Mouse (Mus musculus) large intestine, adult 2 months (tissue): ENCODE data around the gene Nyap1. TPM values are rescaled to one million over a fixed set of nuclear protein-coding genes. Genes with fewer than 3 reads are reported as not detected.
"Not testable (repeated sequence)": the region's sequence is repeated elsewhere in the genome, so short reads cannot be mapped to it uniquely, and the experiment has no call there.

Experiments
- DNase-seq: peaks from one replicate; pipeline ENCODE4 v3.0.0-alpha.2; 2012; ENCODE audit warnings: low read depth, low spot score
- WGBS: fragments of 180-500 bp; shearing (Covaris S2); methylation state at CpG from one replicate; pipeline ENCODE4 v1.1.7; 2018; 5-methylcytosine and 5-hydroxymethylcytosine counted together
- polyA plus RNA-seq: library from polyadenylated mRNA; depleted of rRNA; stranded (reverse); fragments of >200 nt; gene quantifications from 2 replicates; pipeline ENCODE4 v1.2.3, GENCODE M21; 2012

Nyap1 gene
- polyA plus RNA-seq, 1 experiment: 5.0 TPM

DNA sequence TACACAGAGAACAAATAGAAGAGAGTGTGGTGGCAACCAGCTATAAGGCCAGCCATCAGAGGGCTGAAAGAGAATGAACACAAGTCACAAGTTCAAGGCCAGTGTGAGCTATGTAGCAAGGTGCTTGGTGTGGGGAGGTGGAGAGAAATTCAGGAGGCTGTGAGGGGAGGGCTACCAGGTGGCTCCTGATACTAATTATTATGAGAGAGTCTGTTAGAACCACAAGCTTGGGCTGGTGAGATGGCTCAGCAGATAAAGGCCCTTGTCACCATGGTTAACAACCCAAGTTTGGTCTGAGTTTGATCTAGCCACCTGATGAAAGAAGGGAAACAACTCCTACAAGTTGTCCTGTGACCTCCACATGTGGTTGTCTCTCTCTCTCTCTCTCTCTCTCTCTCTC lies 31.3 kb upstream of the Nyap1 start:
- no peak for DNase-seq

DNA sequence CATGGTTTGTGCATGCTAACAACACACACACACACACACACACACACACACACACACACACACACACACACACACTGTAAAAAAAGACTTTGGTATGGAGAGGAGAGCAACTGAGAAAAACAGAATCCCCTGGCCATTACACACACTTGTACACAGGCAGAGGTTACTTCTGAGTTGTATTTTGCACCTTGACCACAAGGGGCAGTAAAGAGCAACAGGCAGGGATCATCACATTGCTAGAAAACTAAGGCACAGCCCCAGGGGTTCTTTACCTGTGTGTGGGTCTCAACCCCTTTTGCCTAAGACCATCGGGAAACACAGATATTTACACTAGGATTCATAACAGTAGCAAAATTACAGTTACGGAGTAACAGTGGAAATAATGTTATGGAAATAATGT lies 29.3 kb upstream of the Nyap1 start:
- DNase-seq: no peak
- WGBS: 43% methylated on average over 2 of the region's 2 CpGs

DNA sequence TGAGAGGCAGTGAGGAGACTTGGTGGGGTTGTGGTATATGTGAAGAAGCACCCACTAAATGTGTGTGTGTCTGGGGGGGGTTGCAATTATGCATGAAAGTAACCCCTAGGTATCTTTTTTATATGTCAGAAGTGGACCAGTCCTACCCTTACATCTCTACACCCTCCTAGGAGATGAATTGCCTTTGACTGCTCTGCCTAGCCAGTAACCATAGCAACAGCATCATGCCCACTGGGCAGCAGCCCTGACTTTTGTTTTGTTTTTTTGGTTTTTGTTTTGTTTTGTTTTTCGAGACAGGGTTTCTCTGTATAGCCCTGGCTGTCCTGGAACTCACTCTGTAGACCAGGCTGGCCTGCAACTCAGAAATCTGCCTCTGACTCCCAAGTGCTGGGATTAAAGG lies 27.1 kb upstream of the Nyap1 start:
- WGBS: 82% methylated on average over 1 of the region's 1 CpGs
- DNase-seq: no peak

DNA sequence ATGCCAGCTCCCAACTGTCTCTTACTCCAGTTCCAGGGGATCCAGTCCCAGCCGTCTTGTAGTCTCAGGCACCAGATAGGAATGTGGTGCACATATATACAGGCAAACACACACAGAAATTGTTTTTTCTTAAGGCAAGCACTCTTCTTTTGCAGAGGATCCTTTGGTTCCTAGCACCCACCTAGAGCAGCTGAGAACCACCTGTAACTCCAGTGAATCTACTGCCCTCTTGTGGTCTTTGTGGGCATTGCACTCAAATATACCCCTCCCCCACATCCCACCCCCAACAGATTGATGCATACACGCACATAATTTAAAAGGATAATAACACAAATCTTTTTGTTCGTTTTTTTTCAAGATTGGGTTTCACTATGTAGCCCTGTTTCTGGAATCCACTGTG lies 24.9 kb upstream of the Nyap1 start:
- WGBS: 73% methylated on average over 3 of the region's 3 CpGs

DNA sequence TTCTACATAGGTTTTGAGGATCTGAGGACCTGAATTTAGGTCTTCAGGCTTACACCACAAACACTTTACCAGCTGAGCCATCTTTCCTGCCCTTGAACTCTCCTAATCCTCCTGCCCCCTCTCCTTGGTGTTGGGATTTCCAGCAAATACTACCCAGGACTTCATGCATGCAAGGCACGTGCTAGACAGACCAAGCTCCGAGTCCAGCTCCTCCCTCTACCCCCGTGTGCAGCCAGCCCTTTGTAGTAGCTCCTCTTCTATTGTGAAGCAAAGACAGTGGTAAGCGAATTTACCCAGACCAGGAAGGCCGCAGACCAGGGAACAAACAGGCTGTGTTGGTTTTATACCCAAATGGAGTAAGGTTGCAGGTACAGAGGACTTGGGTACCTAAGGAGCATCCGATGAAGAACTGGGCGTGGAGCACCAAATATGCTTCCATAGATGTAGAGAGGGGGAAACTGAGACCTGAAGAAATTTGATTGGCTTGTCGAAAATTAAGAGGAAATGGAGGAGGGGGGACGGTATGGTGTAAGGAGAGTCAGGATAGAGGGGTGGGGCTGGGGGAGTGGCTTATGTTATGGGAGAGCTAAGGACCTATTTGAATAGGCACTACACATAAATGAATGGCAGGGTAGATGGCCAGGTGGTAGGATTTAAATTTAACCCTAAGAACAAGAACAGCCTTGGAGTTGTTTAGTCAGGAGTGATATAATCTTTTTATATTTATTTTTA lies 23.4 kb upstream of the Nyap1 start:
- no peak for DNase-seq
- WGBS: 63% methylated on average over 9 of the region's 9 CpGs

More for the DNA sequence above, 24.9 kb upstream of the Nyap1 start:
- no peak for DNase-seq

DNA sequence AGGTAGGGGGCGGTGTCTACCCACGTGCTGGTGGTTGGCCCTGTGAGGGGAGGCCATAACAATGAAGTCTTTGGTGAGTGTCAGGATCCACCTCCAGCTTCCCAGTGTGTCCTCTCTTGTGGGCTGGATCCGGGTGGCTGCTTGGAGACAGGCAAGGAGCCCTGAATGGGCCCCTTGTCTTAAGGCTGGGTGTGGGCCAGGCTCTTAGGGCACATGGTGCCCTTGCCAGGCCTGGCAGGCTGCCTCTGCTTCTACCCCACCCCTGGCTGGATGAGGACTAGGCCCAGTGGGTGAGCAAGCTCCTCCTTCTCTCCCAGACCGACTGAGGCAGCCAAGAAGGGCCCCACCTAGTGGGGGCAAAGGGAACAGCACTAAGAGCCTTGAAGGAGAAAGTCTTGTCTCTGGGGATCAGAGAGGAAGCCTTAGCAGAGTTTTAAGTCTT lies 18.6 kb upstream of the Nyap1 start:
- DNase-seq: peak; percentile 84
- WGBS: 13% methylated on average over 4 of the region's 4 CpGs

DNA sequence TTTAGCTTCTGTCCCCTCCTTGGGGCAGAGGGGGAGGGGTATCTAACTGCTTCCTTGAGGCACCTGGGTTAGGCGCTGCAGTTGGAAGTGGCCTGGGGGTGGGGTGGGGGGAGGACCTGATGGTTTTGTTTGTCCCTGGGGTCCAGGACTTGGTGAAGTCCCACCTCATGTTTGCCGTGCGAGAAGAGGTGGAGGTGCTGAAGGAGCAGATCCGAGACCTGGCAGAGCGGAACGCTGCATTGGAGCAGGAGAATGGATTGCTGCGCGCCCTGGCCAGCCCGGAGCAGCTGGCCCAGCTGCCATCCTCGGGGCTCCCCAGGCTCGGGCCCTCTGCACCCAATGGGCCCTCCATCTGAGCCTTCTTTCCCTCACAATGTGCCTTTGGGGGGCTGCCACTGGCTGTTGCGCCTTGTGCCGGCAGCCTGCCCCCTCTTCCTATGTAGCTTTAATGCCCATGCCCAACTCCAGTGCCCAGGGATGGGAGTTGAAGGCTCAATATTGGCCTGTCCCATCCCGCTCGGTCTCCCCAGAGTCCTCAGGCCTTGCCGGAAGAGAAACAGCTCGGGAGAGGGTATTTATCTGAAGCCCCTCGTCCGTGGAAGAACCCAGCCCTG lies 17.6 kb upstream of the Nyap1 start:
- no peak for DNase-seq
- WGBS: 86% methylated on average over 19 of the region's 19 CpGs

DNA sequence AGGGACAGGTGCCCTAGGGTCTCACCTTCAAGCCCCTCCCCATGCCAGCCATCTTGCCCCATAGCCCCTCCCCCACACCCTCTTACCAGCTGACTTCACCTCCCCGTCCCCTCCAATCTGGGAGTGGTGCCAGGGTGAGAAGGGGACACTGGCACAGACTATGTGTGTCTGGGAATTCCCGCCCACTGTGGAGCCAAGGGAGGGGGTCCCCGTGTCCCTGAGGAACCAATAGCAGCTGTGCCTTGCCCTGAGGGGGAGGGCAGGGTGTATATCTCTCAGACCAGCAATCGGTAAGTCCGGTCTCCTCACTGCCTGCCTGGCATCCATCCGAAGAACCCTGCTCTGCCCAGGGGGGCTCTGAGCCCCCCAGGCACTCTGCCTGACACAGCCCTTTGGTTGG lies 16.5 kb upstream of the Nyap1 start:
- WGBS: 74% methylated on average over 6 of the region's 6 CpGs
- DNase-seq: no peak

DNA sequence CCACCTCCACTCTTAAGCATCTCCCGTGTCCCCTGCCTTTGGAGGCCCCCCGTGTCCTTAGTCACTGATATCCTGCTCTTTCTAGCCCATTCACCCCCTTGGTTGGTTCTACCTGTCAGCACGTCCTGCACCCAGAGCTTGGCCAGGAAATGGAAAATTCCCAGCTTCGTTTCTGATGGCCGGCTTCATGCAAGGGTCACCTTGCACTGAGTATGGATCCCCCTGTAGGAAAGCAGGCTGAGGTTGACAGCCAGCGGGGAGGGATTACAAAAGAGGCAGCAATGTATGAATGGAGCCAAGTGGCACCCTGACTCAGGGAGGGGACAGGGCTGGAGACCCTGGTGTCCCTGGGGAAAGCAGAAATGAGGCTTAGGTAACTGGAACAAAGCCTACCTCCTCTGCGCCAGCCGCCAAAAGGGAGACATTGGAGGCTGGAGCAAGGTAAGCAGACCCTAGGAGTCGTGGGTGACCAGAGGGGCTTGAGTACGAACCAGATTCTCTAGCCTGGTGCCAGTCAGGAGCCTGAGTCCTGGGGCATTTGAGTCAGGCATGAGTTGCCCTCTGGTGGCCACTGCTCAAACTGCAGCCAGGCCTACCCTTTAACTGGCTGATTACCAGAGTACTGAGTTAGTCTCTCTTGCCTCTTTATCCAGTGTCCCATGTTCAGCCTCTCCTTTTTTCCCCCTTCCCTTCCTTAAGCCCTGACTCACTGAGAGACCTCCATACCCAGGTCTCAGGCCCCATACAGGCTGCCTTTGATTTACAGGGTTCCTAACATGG lies 15.7 kb upstream of the Nyap1 start:
- DNase-seq: no peak
- WGBS: 48% methylated on average over 10 of the region's 10 CpGs

DNA sequence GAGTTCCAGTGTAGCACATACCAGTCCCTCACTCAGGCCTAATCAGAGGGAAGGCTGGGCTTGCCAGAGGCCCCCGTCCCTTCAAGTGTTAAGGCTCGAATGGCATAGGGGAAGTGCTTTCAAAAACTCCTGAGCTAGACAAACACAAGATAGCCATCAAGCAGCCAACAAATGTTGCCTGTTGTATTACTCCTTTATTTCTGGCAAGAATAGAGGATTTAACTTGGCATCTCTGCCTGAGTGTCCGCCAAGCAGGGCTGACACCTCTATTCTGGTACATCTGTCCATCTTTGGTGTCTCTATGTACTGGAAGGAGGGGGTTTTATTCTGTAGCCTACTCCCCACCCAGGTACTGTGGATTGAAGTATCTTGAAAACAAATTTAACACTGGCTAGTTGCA lies 14.7 kb upstream of the Nyap1 start:
- WGBS: 75% methylated on average over 3 of the region's 3 CpGs
- DNase-seq: no peak

DNA sequence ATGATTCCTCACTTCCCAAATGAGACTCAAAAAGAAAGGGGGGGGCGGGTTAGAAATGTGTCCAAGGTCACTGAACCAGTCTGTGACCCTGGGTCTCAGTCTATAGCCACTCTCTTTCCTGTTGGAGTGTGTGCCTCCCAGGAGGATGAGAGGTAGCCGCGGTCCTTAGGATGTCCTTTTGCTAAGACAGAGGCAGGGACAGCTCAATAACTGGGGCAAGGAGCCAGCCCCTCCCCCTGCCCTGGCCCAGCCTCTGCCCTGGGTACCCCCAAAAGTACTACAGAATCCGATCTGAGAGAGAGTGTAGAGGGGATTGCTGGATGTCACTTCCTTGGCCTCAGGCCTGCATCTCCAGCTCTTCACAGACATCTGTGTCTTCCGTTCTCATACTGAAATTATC lies 14.0 kb upstream of the Nyap1 start:
- 83% methylated on average over 5 of the region's 5 CpGs for WGBS

DNA sequence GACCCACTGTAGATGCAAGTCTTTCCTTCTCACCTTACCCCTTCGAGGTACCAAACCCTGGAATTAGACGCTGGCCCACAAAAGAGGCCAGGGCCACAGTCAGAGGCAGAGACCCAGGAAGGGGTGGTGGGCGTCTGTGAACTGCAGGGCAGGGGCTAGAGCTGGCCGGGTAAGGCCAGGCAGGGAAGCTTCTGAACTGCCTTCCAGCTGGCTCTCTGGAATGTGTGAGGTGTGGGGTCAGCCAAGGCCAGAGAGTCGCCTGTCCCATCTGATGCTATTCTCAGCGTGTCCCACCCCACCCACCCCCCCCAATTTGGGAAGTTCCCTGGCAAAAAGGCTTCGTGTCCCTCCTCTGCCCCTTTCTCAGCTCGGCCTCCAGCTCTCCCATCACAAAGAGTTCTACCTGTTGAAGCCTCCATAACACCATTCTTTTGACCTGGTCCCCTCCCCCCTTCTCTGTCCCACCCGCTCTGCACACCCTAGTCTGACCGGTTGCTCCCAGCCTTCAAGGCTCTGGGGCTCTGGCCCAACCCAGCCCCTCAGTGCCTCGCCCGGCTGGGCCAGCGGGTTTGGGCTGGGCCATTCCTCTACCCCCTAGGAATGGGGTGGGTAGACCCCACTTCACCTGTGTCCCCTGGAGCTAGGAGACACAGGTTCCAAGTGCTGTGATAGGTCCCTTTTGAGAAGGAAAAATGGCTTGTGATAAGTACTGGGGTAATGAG lies 11.9 kb upstream of the Nyap1 start:
- DNase-seq: no peak
- WGBS: 57% methylated on average over 13 of the region's 13 CpGs

More for the DNA sequence above, 14.0 kb upstream of the Nyap1 start:
- DNase-seq: no peak

DNA sequence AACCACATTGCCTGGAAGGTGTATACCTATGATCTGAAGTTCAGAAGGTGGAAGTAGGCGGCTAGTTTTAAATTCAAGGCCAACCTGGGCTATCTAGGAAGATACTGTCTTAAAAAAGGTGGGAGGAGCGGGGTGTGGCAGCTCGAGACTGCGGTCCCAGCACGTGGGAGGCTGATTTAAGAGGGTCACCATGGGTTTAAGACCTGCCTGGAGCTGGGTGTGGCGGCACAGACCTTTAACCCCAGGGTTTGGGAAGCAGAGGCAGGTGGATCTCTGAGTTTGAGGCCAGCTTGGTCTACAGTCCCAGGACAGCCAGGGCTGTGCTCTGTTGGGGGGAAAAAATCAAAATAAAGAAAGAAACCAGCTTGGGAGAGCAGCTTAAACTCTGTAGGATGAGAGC lies 10.6 kb upstream of the Nyap1 start:
- 61% methylated on average over 6 of the region's 6 CpGs for WGBS
- no peak for DNase-seq

DNA sequence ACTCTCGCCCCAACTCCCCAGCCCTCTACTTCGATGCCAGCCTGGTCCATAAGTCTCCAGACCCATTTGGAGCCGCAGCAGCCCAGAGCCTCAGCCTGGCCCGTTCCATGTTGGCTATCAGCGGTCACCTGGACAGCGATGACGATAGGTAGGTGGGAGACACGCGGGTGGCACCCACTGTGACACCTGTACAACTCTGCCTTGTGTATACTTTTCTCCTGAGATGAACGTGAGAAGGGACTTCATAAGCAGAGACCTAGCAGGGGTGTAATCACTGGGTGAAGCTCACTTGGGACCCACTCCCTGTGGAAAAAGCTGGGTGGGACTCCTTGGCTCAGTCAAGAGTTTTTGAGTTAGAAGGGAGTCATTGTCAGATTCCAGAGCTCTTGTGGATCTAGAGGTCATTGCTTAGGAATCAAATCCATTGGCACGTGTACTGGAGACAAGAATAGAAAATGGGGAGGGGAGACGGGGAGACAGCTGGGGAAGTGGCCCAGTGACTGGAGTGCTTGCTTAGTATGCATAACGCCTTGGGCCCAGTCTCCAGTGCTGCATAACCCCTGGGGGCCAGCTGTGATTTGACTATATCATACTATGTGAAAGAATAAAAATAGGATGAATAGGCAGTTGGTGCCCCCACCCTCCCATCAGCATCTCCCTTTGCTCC lies 9.9 kb upstream of the Nyap1 start:
- no peak for DNase-seq
- 91% methylated on average over 13 of the region's 13 CpGs for WGBS

DNA sequence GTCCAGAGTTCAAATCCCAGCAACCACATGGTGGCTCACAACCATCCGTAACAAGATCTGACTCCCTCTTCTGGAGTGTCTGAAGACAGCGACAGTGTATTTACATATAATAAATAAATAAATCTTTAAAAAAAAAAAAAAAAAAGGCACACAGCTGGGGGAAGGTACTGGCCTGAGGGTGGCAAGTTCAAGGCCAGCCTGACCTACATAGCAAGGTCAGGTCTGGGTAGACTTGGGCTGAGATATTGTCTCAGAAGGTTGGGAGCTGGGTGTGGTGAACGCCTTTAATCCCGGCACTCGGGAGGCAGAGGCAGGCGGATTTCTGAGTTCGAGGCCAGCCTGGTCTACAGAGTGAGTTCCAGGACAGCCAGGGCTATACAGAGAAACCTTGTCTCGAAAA lies 8.8 kb upstream of the Nyap1 start:
- 94% methylated on average over 7 of the region's 8 CpGs for WGBS
- not testable (repeated sequence) for DNase-seq

DNA sequence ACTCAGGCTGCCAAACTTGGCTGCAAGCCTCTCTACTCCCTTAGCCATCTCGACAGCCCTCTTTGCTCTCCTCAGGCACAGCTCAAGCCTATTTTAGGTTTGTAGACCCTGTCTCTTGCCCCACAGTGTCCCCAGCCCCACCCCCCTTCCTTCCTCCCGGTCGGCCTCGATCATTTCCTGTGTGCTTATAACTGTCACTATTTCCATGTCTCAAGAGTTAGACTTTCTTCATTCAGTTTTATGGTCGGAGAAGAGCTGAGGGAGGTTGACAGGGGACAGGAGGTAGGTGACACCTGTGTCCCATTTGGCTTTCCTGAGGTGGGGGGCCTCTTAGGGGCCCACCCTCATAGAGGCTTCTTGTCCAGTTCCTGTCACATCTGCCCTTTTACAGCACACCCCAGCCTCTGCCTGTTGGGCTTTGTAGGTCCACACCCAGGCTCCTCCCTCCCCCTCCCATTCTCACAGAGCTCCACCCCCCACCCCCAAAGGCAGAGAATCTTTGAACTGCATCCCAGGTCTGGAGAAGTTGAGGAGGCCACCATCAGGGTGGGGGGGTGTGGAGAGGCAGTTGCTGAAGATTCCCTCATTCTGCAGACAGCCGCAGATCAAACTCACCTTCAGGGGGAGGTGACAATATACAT lies 7.9 kb upstream of the Nyap1 start:
- DNase-seq: no peak
- 29% methylated on average over 6 of the region's 6 CpGs for WGBS

DNA sequence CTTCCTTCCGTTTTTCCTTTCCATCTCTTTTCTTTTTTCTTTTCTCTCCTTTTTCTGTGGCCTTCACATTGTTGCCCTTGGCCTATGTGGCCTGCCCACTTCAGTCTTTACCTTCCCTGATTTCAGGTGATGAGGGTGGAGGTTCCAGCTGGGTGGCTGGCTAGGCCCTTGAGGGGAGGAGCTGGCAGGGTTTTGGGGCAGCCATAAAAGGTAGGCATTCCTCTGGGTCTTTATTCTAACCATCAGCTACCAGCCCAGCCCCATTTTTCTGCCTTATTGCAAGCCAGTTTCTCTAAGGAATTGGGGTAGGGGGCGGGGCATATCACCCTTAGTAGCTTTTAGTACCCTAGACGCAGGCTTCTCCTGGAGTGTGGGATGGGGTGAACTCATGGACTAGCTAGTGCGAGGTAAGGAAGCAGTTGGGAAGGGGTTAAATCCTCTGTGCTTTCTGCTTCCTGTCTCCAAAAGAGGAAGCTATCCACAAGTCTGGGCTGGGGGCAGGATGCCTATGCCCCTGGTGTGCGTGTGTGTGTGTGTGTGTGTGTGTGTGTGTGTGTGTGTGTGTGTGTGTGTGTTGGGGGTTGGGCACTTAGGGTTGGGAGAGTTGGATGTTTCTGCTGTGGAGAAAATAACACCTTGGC lies 6.8 kb upstream of the Nyap1 start:
- no peak for DNase-seq
- WGBS: 27% methylated on average over 5 of the region's 5 CpGs

DNA sequence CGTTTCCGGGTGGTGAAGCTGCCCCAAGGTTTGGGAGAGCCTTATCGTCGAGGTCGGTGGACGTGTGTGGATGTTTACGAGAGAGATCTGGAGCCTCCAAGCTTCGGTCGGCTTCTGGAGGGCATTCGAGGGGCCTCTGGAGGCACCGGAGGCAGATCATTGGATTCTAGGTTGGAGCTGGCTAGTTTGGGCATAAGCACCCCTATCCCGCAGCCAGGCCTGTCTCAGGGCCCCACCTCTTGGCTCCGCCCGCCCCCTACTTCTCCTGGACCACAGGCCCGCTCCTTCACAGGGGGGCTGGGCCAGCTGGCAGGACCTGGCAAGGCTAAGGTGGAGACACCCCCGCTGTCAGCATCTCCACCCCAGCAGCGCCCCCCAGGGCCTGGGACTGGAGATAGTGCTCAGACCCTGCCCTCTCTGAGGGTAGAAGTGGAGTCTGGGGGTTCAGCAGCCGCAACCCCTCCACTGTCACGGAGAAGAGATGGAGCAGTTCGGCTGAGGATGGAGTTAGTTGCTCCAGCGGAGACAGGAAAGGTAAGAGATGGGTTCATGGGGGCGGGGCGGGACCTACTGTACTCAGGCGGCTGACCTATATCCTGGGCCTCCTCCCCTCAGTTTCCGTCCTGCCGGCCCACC lies 6.0 kb upstream of the Nyap1 start:
- WGBS: 3% methylated on average over 26 of the region's 26 CpGs
- no peak for DNase-seq
